Mouse (Mus musculus) myocyte (in vitro differentiated cells): Measurements from ENCODE around the gene Glb1. TPM values are rescaled to one million over a fixed set of nuclear protein-coding genes. Genes with fewer than 3 reads are reported as not detected.

Experiments used
- H3K27me3 ChIP-seq: one replicate; pipeline ENCODE4 v1.6.1; 2011; ENCODE audit not compliant: control insufficient read depth, insufficient read depth, insufficient read length
- H3K36me3 ChIP-seq: one replicate; pipeline ENCODE4 v1.6.1; 2011; ENCODE audit not compliant: control insufficient read depth, insufficient read depth
- H3K4me2 ChIP-seq: one replicate; pipeline ENCODE4 v1.6.1; 2011; ENCODE audit warnings: low read depth, control low read depth
- H3K4me3 ChIP-seq: one replicate; pipeline ENCODE4 v1.5.1; 2011; ENCODE audit warnings: mild to moderate bottlenecking, control low read depth, moderate library complexity
- H3K79me2 ChIP-seq: one replicate; pipeline ENCODE4 v1.6.1; 2011; ENCODE audit not compliant: control insufficient read depth, insufficient read depth
- H3ac ChIP-seq: one replicate; pipeline ENCODE4 v1.6.1; 2011; ENCODE audit not compliant: control insufficient read depth, insufficient read length
- CEBPB ChIP-seq: IDR thresholded peaks from 2 replicates; pipeline ENCODE4 v1.6.1; 2011; ENCODE audit warnings: mild to moderate bottlenecking, moderate library complexity; ENCODE audit not compliant: poor library complexity, insufficient read depth, severe bottlenecking
- E2F4 ChIP-seq: IDR thresholded peaks from one replicate; pipeline ENCODE4 v1.6.1; 2011; ENCODE audit warnings: mild to moderate bottlenecking, control low read depth, moderate library complexity; ENCODE audit not compliant: insufficient read depth
- MAX ChIP-seq: IDR thresholded peaks from one replicate; pipeline ENCODE4 v1.6.1; 2011; ENCODE audit warnings: low read depth, mild to moderate bottlenecking, control low read depth
- MYOD1 ChIP-seq, 3 experiments: IDR thresholded peaks; one replicate each; pipeline ENCODE4 v1.6.1; 2011; ENCODE audit warnings: control low read depth in 2 of 3, low read depth in 2 of 3, mild to moderate bottlenecking in 2 of 3, moderate library complexity in 1 of 3; ENCODE audit not compliant: insufficient read length in 2 of 3, control insufficient read depth in 1 of 3
- MYOG ChIP-seq, 3 experiments: IDR thresholded peaks; one replicate each; pipeline ENCODE4 v1.6.1; 2011; ENCODE audit warnings: control low read depth in 2 of 3, low read depth in 2 of 3, mild to moderate bottlenecking in 2 of 3; ENCODE audit not compliant: insufficient read length in 2 of 3, control insufficient read depth in 1 of 3, insufficient read depth in 1 of 3
- POLR2A ChIP-seq: IDR thresholded peaks from one replicate; pipeline ENCODE4 v1.6.1; 2011; ENCODE audit warnings: low read depth, mild to moderate bottlenecking, control low read depth, moderate library complexity; ENCODE audit not compliant: insufficient read length
- POLR2AphosphoS2 ChIP-seq: IDR thresholded peaks from one replicate; pipeline ENCODE4 v1.6.1; 2011; ENCODE audit warnings: low read depth, control low read depth; ENCODE audit not compliant: insufficient read length
- REST ChIP-seq: IDR thresholded peaks from one replicate; pipeline ENCODE4 v1.6.1; 2011; ENCODE audit warnings: mild to moderate bottlenecking, control low read depth, moderate library complexity; ENCODE audit not compliant: insufficient read depth, insufficient read length
- SRF ChIP-seq: IDR thresholded peaks from one replicate; pipeline ENCODE4 v1.6.1; 2011; ENCODE audit warnings: low read depth; ENCODE audit not compliant: control insufficient read depth, insufficient read length
- TCF12 ChIP-seq: IDR thresholded peaks from one replicate; pipeline ENCODE4 v1.6.1; 2011; ENCODE audit warnings: mild to moderate bottlenecking, control low read depth; ENCODE audit not compliant: poor library complexity, insufficient read depth, severe bottlenecking
- TCF3 ChIP-seq: IDR thresholded peaks from one replicate; pipeline ENCODE4 v1.6.1; 2011; ENCODE audit warnings: low read depth, control low read depth; ENCODE audit not compliant: insufficient read length
- USF1 ChIP-seq: IDR thresholded peaks from one replicate; pipeline ENCODE4 v1.6.1; 2011; ENCODE audit warnings: low read depth, mild to moderate bottlenecking, control low read depth, moderate library complexity
- polyA plus RNA-seq: library from polyadenylated mRNA; unstranded; fragments of >200 nt; fragmentation: generic; extraction: Trizol; gene quantifications from one replicate; pipeline ENCODE4 v1.2.1, GENCODE M21; 2012; ENCODE audit warnings: missing spikeins

Glb1 gene
- polyA plus RNA-seq, 1 experiment: 30.1 TPM

DNA sequence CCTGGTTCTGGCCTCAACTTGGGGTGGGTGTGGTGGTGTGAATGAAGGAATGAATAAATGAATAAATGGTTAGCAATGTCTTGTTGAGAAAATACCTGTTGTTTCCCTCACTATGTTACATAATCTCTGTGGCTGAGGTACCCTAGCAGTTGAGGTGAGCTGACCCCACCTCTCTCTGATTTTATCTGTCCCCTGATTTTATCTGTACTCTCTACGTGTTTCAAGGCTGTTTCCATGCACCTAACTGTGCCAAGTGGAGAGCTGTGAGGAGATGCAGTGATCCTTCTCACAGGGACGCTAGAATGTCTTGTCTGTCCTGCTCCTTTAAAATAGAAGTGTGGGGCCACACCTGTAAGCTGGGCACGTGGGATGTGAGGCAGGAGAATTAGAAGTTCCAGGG, 57.6 kb downstream of the Glb1 start:
- H3K36me3 ChIP-seq: no peaks in the 10 kb centered on the region
- no peak overlapping the region for H3K4me3 ChIP-seq
- H3ac ChIP-seq: no peak overlapping the region
- TF ChIP-seq TCF12: no peak
- no peak for TF ChIP-seq MAX
- TF ChIP-seq TCF3: no peak
- TF ChIP-seq E2F4: no peak
- TF ChIP-seq REST: no peak
- no peak overlapping the region for H3K4me2 ChIP-seq
- H3K79me2 ChIP-seq: no peaks in the 10 kb centered on the region
- no peaks in the 10 kb centered on the region for H3K27me3 ChIP-seq

DNA sequence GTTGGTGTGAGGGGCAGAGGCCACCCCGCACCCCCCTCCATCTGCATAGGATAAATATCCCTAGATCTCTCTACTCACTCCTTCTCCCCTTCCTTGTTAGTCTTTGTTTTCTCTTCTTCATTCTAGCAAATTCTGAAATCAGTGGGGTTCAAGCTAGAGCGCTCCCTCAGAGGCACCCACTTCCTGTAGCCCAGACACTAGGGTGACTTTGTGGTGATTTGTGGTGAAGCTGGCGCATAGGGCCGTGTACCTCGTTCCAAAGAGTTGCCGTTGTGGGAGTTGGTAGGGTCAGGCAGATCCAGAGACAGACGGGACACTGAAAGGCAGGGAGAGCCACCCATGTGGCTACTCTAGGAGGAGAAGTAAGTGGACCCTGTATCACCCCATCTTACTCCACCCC, 61.7 kb downstream of the Glb1 start:
- H3K4me2 ChIP-seq: no peak overlapping the region
- H3K27me3 ChIP-seq: no peaks in the 10 kb centered on the region
- H3K36me3 ChIP-seq: no peaks in the 10 kb centered on the region
- H3K4me3 ChIP-seq: no peak overlapping the region
- TF ChIP-seq MYOG (IDR thresholded peaks at IDR 0.05; ENCODE audit: control insufficient read depth in 1 of 3, insufficient read depth in 1 of 3, insufficient read length in 2 of 3, low read depth in 2 of 3) (no peak), POLR2A (no peak), E2F4 (no peak)
- no peak overlapping the region for H3ac ChIP-seq
- no peaks in the 10 kb centered on the region for H3K79me2 ChIP-seq

DNA sequence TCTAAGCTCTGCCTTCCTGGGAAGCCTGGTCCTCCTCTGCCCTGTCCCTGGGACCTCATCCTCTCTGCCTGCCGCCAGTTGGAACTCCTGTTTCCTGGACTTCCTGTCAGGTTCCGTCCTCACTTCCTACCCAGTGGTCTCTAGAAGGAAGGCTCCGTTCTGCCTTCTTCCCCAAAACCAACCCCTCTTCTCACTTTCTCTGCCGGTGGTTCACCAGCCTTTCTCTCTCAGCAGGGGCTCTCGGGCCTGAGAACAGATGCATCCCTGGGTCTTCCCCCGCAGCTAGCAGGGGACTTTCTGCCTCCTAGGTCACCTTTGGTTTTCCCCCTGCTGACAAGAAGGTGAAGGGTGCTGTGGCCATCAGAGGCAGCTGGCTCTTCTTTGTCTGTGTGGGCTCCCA, 64.6 kb downstream of the Glb1 start:
- Histone ChIP-seq H3K79me2 (no peaks in the 10 kb centered on the region), H3K4me3 (no peak overlapping the region), H3K4me2 (no peak overlapping the region), H3ac (no peak overlapping the region), H3K27me3 (no peaks in the 10 kb centered on the region), H3K36me3 (no peaks in the 10 kb centered on the region)
- TF ChIP-seq TCF3 (no peak), REST (no peak), MYOD1 (IDR thresholded peaks at IDR 0.05; ENCODE audit: control insufficient read depth in 1 of 3, insufficient read length in 2 of 3, low read depth in 2 of 3) (no peak), E2F4 (no peak), CEBPB (no peak), TCF12 (no peak), SRF (no peak), MAX (no peak), POLR2A (no peak), MYOG (IDR thresholded peaks at IDR 0.05; ENCODE audit: control insufficient read depth in 1 of 3, insufficient read depth in 1 of 3, insufficient read length in 2 of 3, low read depth in 2 of 3) (no peak), USF1 (no peak), POLR2AphosphoS2 (no peak)

DNA sequence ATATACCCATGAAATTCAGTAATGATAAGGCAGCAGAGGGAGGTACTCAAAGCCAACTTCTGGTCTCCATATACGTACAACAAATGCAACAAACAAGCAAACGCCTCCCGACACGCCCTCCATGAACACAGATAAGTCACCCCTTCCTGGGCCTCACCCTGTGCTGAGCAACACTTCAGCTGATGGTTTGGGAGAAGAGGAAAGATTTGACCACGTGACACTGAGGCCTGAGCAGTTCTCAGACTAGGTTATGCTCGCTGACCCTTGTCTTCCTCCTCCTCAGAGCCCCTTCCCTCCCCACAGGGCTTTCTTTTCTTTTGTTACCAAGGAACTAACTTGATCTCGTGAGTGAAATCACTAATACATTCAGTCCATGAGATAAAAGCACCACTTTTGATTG, 66.0 kb downstream of the Glb1 start:
- Histone ChIP-seq H3K27me3 (no peaks in the 10 kb centered on the region), H3K4me3 (no peak overlapping the region), H3K79me2 (no peaks in the 10 kb centered on the region), H3ac (no peak overlapping the region), H3K36me3 (no peaks in the 10 kb centered on the region), H3K4me2 (no peak overlapping the region)
- TF ChIP-seq E2F4 (no peak), TCF12 (no peak), REST (no peak)

DNA sequence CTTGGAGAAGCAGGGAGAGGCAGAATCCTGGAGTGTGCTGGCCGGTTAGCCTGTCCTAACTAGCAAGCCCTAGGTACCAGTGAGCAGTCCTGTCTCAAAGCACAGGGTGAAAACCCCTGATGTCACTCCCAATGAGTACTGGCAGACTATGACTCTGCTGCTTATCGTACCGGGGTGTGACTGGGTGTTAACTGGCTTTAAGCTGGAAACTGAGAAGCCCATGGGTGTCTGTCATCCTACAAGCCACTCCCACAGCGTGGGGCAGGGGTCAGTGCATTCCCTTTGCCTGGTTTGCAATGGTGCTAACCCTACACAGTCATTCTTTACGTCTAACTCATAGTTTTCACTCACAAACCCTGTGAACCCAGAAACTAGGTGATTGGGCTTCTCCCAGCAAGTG, 67.3 kb downstream of the Glb1 start:
- Histone ChIP-seq H3K27me3 (no peaks in the 10 kb centered on the region), H3K4me3 (no peak overlapping the region), H3K79me2 (no peaks in the 10 kb centered on the region), H3K4me2 (no peak overlapping the region), H3ac (no peak overlapping the region), H3K36me3 (no peaks in the 10 kb centered on the region)
- TF ChIP-seq TCF3 (no peak), POLR2A (no peak), E2F4 (no peak), MYOG (IDR thresholded peaks at IDR 0.05; ENCODE audit: control insufficient read depth in 1 of 3, insufficient read depth in 1 of 3, insufficient read length in 2 of 3, low read depth in 2 of 3) (no peak), SRF (no peak), MAX (no peak), MYOD1 (IDR thresholded peaks at IDR 0.05; ENCODE audit: control insufficient read depth in 1 of 3, insufficient read length in 2 of 3, low read depth in 2 of 3) (no peak), POLR2AphosphoS2 (no peak), CEBPB (no peak), REST (no peak), TCF12 (no peak)

DNA sequence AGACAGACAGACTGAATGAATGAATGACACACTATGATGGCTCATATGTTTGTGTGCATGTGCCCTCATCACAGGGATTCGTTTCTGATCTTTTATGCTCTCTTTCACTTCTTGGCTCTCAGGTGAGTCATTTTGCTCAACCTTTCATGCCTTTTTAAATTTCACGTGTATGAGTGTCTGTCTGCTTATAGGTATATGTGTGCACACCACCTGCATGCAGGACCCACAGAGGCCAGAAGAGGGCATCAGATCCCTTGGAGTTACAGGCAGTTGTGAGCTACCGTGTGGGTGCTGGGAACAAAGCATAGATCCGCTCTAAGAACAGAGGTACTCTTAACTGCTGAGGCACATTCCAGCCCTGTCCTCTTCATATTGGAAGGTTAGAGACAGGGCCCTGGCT, 67.8 kb downstream of the Glb1 start:
- Histone ChIP-seq H3K4me2 (no peak overlapping the region), H3ac (no peak overlapping the region), H3K27me3 (no peaks in the 10 kb centered on the region), H3K4me3 (no peak overlapping the region), H3K79me2 (no peaks in the 10 kb centered on the region), H3K36me3 (no peaks in the 10 kb centered on the region)
- no peak for TF ChIP-seq POLR2AphosphoS2
- TF ChIP-seq MYOD1 (IDR thresholded peaks at IDR 0.05; ENCODE audit: control insufficient read depth in 1 of 3, insufficient read length in 2 of 3, low read depth in 2 of 3): no peak
